Mouse (Mus musculus) lung, postnatal 0 days (tissue): ENCODE data around the gene Gypa.

Source experiments
- CTCF ChIP-seq: IDR thresholded peaks from 2 replicates; pipeline ENCODE4 v1.5.1; 2016; ENCODE audit warnings: antibody characterized with exemption, mild to moderate bottlenecking
- EP300 ChIP-seq: IDR thresholded peaks from 2 replicates; pipeline ENCODE4 v1.6.1; 2016; ENCODE audit warnings: antibody characterized with exemption, mild to moderate bottlenecking, control low read depth

GRCm38 (mm10) chr8:80550436-80550835 lies 56.9 kb downstream of the Gypa start:
- TF ChIP-seq CTCF (no peak), EP300 (no peak)
